Mouse (Mus musculus): Measurements from ENCODE around the gene Adgrf1.
A peak's percentile ranks its signal among the peaks of the same experiment; 100 is the strongest.
"Not testable (repeated sequence)": the region's sequence is repeated elsewhere in the genome, so short reads cannot be mapped to it uniquely, and the experiment has no call there.

The Adgrf1 gene

DNA sequence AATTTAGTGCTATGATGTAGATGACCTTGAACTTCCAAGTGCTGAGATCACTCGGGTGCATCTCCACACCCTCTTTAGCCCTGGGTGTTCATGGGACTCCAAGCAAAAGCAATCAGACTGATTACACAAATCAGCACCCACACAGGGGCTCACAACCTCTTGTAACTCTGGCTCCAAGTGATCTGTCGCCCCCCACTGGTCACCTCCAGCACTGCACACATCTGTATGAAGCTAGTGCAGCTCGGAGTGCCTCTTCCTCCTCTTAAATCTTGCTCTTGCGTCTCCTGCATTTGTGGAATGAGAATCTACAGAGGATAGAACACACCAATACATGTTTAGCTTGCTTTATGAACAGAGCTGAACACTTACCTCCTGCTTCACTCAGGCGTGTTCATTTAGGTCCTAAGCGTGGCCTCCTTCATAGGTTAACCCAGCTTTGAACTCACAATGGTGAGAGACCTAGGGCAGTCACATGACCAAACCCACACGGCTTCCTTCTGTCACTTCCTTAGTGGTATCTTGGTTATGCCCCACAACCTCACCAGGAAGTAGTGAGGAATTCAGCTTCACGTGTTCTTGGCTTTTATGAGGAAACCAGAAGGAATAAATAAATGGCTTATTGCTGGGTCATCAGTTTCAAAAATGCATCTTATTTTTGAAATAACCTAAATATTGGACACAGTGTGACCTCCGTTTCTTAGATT is 2.9 kb upstream of the Adgrf1 start:
- DNase-seq (ENCODE audit: low spot score): no peak

DNA sequence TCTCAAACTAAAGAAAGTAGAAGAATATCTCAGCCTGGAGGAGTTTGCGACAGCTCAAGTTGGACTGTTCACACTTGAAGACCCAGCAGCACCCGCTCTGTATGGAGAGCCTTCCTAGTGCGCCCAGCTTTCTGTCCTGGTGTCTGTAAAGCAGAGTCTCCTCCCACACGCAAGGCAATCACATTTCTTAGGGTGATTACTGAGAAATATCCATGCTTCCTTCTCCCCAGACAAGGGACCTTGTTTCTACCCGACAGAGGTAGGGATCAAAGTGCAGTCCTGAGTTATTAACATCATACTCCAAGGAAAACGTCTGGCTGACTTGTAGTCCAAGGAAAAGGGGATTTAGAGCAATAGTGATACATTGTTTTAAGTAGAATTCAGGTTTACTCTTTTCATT is 6.1 kb downstream of the Adgrf1 start:
- no peak for DNase-seq (ENCODE audit: low spot score)

DNA sequence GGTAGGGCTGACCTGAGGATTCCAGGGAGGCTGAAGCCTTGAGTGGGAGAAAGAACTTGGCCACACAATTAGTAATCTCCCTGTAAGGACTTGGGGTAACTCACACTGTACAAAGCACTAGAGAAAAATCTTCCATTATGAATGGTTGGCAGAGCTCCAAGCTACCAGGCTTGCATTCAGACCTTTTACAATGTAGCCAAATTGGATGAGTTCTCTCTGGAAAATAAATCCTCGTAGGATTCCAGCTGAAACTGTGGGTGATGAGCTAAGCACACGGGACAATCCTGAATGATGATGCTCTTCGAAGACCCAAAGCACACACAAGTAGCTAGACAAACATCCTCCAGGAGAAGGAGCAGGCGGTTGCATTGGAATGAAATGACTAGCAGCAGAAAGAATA is 7.1 kb downstream of the Adgrf1 start:
- peak; percentile 39 for DNase-seq (ENCODE audit: low spot score)

DNA sequence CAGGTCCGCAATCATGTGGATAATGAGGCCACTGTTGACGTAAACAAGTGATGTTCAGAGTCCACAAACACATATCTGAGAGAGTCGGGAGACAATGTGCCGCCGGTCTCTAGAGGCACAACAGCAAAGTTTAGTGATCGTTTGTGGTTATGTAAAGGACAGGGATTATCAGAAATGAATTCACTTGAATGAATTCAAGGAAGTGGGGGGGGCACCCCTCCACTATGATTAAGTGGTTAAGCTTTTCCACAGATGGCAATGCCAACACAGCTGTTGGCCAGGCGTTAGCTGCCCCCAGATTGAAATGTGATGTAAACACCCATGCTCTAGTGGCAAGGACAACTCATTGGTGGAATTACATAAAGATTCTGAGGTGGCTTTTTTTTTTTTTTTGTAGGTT is 9.5 kb downstream of the Adgrf1 start:
- DNase-seq (ENCODE audit: low spot score): no peak

DNA sequence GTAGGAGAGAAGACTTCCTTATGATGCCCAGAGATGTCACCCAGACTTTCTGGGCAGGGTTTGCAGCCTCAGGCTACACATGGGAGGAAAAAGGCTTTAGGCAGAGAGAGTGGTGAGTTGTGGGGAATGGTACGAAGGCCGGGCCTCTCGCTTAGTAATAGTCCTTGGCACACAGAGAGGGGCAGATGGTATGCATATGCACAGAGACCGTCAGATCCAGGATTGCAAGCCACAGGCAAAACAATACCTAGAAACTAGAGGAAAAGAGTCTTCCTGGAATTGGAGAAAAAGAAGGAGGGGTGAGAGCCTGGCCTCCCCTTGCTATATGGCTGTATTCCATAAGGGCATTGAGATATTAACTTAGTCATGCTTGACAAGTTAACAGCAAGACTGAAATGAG is 12.2 kb downstream of the Adgrf1 start:
- no peak for DNase-seq (ENCODE audit: low spot score)

DNA sequence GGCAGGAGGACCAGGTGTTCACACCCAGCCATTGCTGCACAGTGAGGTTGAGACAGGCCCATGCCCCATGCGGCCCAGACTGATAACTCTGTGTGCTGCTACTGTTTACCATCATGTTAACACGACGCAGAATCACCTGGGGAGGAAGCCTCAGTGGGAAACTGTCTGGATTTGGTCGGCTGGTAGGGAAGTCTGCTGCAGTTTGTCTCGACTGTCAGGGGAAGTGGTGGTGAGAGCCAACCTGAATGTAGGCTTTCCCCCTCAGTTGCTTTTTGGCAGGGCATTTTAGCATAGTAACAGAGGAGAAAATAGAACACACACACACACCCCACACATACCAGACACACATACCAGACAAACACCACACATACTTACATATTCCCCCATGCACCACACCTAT is 12.7 kb downstream of the Adgrf1 start:
- no peak for DNase-seq (ENCODE audit: low spot score)

DNA sequence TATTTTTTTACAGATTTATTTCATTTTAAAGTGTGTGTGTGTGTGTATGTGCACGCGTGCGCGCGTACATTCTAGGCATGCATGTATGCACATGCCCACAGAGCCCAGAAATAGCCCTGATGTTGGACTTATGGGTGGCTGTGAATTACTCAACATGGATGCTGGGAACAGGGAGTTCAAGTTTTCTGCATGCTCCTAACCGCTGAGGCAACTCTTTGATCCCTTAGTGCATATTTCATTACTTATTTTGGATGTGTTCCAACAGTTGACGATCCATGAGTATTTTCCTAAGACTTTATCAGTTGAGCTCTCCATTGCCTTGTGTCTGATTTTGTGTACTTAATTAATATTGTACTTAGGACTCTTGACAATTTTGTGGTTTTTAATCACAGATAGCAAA is 29.4 kb downstream of the Adgrf1 start:
- no peak for DNase-seq (ENCODE audit: low spot score)

DNA sequence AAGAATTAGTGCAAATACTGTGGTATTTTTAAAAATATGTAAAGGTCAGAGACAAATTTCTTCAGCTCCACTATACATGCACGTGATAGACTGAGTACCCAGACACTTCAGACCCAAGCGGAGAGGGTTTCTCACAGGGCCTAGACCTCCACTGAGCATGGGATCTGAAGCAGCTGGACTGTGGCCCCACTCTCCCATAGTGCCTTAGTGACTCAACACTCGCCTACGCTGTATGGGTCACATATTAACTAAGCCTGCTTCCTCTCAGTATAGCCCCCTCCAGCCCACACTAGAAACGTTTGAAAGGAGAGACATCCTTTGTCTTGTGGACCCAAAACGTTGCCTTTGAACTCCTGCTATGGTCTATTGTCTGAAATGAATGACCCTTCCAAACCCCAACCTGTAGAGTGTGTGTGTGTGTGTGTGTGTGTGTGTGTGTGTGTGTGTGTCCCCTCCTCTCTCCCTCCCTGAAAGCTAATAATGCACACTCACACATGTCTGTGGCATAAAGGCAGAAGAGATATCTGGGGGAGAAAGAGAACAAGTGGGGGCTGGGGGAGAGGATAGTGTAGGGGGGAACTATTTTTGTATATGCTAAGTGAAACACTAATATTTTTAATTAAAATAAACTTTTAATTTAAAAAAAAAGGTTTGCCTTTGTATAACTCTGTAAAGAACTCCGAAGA is 56.0 kb downstream of the Adgrf1 start:
- no peak for DNase-seq (ENCODE audit: low spot score)

DNA sequence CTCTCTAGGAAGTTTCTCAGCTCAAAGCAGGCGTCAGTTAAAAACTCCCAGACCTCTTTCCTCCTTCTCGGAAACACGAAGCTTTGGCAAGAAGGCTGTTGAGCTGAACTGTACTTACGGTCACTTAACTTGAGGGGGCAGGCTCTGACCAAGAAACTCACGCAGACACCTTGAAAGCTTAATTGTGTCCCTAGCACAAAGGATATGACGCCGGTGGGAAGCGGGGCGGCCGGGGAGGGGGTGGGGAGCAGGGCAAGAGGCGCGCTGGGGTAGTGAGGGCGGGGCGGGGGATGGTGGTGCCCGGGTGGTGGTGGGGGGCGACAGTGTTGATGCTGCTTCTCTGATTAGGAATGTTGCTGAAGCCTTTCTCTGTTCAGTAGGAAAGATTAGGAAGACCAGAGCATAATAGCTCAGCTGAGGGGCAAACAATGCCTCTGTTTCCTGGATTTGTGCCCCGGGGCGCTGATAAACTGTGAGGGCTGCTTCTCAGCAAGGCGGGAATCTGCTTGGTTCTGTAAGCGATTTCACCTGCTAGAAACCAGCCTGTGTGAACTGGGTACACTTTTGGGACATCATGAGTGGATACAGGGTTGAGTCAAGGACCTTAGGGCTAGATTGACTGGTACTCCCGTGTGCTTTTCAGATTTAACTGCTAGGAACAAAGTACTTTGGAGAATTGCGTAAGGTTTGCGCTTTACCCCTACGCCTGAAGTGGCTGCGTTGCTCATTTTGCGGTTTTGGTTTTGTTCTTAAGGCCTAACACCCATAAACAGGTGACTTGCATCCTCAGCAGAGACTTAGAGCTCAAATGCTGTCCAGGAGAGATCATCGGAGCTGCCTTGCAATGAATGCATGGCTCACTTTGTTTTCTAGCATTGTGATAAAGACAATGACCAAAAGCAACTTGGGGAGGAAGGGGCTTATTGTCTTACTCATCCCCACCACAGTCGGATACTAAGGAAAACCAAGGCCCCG is 56.9 kb downstream of the Adgrf1 start:
- DNase-seq (ENCODE audit: low spot score): peak; percentile 26

DNA sequence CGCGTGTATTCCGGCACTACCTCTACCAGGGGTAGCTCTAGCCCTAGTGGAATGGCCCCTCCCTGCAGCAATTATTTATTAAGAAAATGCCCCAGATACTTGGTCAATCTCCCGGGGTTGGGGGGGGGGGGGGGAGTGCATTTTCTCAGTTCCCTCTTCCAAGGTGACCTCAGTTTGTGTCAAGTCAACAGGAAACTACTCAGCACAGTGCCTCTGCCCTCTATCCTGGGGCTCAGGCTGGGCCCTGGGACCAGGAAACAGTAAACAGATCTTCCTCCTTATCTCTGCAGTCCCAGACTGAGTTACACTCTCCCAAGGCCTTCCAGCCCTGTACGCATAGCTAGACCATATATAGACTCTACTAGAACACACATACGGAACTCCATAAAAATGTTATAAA is 57.7 kb downstream of the Adgrf1 start:
- DNase-seq (ENCODE audit: low spot score): no peak

DNA sequence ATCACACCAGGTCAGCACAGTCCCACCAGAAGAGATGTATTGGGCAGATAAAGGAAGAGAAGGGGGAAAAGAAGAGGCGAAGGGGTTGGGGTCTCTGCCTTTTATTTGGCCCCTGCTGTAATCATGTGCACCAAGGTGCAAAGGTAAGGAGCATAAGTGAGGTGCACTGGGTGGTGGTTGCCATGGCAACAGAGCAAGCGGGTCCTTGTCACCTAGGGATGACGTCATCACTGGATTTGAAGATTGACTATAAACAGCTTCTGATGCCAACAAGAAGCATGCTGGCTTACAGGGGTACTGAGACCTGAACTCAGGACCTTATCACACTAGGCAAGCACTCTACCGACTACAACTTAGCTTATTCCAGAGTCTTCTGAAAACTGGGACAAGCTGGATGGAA is 59.1 kb downstream of the Adgrf1 start:
- no peak for DNase-seq (ENCODE audit: low spot score)

DNA sequence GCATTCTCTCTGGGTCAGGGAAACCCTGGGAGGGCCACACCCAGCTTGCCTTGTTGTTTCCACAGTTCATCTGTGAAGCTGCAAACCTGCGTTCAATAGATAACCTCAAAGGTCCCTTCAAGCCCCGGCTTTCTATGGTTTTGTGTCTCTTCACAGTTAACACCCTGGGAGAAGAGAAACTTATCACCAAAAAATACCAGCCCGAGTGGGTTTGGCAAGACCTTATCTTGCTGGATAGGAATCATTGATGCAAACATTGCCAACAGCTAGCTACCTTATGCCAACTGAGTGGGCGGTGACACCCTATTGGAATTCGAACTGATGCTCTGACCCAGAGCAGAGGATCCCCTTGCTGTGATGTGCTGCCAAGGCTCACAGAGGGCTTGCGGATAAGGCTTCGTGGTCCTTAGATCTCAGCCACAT is 59.6 kb downstream of the Adgrf1 start:
- DNase-seq (ENCODE audit: low spot score): no peak

DNA sequence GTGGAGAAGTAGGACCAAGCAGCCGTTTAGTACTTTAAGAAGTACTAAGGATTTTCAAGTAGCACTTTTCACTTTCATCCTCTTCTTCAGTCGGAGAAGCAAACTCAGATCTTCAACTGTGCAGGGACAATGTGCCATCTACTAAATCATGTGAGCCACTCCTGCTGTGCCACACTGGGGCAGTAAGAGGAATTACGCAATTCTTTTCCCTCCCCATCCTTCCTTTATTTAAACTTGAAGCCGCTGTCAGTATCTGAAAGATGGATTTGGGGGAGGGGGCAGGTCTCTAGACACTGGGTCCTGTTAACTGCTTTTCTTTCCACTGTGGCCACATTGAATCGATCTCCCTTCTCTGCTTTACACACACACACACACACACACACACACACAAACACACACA is 62.6 kb downstream of the Adgrf1 start:
- DNase-seq (ENCODE audit: low spot score): no peak

DNA sequence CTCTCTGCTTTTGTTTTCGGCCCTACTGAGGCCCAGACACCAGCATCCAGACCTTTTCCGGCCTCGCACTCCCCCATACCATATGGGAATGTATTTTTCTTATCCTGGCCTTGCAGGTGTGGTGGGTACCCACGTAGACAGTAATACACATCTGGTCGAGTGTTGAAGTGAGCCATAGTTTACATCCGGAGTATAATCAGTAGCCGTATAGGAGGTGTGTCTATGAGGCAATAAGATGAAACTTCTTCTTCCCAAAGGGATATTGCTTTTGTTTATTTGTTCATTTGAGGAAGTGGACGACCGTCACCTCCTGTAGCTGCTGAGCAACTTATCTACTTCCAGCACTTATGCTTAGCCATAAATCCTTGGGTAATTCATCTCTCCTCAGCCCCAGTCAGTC is 63.9 kb downstream of the Adgrf1 start:
- no peak for DNase-seq (ENCODE audit: low spot score)

DNA sequence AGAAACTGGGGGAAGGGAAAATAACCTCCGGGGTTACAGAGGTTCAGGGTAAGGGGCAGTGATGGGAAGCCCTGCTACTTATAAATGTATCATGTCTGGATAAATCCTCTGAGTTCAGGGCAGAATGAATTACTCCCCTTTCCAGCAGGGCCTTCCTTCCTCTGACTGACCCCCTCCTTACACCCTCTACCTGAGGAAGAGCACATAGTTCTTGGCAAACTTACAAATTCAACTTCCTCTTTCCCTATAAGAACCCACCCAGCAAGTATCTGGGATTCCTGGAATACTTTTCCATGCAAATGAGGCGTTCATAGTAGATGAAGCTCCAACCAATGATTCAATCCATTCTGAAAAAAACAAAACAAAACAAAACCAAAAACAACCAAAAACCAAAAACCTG is 67.5 kb downstream of the Adgrf1 start:
- no peak for DNase-seq (ENCODE audit: low spot score)

DNA sequence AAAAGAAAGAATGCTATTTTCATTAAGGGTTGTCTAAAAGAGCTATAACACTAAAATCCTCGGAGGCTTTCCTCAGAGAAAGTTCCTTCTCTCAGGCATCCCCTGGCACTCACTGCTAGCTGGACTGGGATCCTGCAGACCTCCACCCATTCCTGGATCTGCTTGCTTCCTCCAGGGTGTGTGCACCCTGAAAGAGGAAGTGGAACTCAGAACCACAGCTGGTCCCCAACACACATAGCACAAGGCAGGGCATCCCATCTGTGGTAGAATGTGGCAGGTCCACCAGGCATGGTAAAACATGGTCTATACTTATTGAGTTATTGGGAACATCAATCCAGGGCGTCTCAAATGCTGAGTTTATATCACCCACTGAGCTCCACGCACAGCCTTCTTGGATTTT is 68.2 kb downstream of the Adgrf1 start:
- DNase-seq (ENCODE audit: low spot score): no peak

DNA sequence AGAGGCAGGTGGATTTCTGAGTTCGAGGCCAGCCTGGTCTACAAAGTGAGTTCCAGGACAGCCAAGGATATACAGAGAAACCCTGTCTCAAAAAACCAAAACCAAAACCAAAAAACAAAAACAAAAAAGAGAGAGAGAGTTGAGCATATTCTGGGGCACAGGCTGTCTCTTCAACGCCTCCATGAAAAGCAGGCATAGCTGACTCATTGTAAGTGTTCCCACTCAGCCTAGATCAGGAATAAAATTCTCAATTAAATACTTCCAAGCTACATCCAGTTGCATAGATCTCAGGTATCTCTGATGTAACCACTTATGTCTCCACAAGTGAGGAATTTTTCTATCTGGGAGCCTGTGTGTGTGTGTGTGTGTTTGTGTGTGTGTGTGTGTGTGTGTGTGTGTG is 76.4 kb downstream of the Adgrf1 start:
- DNase-seq (ENCODE audit: low spot score): not testable (repeated sequence)

DNA sequence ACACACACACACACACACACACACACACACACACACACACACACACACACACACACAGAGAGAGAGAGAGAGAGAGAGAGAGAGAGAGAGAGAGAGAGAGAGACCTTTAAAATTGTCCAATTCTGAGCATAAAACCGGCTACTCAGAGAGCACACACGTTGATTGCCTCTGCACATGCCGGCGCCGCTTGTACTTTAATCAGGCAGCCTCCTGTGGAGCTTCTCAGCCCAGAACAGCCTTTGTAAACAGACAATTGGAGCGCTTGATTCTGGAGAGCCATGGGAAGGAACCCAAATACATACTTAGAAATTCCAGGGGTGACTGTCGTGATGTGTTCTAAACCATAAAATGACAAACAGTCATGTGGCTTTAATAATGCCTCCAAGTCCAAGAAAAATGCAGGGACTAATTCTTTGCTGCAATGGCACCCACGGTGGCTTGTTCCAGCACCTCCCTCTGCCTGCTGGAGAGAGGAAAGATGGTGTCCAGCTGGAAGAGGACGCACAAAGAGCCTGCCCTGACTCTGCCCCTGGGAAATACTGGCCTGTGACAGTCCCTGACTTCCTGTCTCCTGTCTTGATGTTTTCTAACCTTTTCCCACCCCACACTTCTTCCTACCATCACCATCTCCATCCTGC is 87.9 kb downstream of the Adgrf1 start:
- no peak for DNase-seq (ENCODE audit: low spot score)

DNA sequence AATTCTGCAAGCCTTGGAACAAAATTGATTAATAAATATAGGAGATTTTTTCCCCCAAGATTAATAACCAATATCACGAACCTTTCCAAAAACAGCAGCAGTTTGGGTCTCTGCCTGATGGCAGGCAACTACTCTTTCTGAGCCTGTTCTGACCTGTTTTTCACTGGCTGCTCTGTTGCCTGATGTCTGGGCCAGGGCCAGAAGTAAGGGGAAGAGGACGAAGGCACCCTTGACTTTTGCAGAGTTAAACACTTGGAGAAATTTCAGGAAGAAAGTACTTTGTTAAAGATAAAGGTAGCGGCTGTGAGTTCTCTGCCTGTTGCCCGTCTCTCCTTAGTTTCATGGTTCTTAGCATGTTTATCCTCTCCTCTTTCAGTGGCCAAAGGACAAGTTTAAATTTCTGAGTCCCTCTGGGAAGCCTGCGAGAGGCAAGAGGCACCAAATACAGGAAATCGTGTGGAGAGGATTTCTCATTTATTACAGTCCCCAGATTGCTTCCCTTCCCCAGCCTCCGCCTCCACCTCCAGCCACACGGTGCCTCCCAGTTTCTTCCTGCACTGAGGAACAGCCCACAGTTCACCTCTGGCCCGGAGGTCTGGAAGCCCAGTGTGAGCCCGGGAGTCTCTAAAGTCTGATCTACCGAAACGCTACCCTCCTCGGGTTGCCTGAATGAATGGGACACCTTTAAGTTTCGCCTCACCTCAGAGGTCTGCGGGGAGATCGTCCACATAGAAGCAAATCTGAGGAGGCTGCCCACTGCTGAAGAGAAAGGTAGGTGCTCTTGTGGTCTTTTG is 89.9 kb downstream of the Adgrf1 start, which contains the start of gene Adgrf5:
Adgrf5 (plus strand) TSS at position 626 of the 794 bp plus-strand sequence.
- no peak for DNase-seq (ENCODE audit: low spot score)

DNA sequence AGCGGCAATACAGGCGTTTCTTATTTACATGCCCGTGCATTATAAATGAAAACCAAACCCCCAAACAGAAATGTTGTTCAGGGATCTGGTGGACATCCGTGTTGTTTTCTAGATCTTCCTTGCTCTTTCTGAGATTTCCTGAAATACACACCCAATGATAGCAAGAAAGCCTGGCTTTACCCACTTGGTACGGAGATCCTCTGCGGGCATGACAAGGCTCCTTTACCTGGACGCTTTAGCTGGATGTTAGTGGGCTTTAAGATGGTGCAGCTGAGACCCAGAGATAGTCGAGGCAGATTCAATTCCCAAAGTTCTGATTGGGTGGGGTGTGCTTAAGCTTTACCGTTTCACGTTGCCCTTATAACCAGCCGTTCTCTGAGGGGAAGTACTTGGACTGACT is 90.9 kb downstream of the Adgrf1 start:
- DNase-seq (ENCODE audit: low spot score): no peak

DNA sequence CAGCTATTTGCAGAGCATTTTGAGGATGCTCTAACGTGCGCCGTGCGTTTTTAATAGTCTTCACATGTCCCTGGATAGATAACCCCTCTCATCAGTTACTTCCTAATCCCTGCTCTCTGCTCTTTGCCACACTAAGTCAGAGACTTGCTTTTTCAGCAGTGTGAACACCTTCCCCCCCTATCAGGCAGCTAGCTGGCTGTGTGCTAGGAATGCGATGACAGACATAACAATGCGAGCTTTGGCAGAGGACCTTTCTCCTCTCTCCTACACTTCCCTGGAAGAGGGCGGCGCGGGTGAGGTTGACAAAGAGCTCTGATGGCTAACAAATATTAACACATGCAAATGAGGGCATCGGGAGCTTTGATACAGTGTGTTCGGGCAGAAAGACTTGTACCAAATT is 92.2 kb downstream of the Adgrf1 start:
- DNase-seq (ENCODE audit: low spot score): no peak
